Mouse (Mus musculus) lung, postnatal 10 days (tissue): ENCODE data around the gene Scml4.

Experiments used
- DNase-seq: peaks from one replicate; pipeline ENCODE4 v3.0.0; 2021

Gene Scml4

DNA sequence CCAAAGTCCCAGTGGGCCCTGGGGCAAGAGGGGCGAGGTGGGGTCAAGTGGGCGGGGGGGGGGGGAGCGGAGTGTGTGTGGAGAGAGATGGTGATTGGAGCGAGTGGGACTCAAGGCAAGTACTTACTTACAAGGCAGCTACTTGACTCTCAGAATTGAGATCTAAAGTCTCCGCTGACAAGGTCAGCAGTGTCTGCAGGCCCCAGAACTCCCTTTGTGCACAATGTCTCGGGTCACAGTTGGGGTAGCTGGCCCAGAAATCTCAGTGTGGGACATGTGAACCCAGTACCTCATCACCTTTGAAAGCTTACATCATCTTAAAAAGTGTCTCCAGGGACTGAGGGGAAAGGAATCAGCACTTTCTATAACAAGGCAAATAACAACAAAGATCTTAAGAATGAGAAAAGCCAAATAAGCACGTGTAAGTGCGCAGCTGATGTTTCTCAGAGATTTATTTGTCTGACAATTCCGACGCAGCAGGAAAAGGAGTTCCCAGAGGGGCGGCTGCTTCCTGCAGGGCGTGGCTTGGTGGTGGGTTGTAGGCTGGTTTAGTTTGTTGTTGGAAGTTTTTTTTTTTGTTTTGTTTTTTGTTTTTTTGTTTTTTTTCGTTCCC is 142.0 kb downstream of the Scml4 start:
- peak; percentile 72 for DNase-seq

DNA sequence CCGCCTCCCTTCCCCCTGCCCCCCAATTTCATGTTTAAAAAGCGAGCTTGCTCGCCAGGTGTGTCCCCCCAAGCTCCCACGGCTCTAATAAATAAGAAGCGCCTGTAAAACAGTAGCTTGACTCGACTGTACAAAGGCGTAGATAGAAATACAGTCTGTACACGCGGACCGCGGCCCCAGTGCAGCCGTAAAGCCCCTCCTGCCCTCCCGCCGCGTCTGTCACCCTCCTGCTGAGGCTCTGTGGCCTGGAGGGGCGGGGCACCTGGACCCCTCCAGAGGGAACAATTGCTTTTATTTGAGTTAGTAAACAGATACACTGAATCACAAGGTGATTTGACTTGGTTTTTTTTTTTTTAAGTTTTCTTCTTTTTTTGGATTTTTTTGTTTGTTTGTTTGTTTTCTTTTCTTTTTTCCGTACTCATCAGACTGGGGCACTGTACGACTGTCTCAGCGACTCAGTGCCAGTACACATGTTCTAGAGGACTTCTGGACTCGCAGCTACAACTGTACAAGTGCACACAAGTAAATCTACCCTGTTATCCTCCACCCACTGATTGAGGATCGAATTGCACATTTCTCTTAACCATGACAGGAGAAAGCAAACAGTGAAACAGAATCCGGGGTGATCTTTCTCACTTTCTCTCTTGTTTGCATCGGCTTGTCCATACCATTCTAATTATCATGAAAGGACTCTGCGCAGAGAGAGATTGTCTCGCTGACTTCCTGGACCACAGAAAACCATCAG is 142.7 kb downstream of the Scml4 start:
- no peak for DNase-seq

DNA sequence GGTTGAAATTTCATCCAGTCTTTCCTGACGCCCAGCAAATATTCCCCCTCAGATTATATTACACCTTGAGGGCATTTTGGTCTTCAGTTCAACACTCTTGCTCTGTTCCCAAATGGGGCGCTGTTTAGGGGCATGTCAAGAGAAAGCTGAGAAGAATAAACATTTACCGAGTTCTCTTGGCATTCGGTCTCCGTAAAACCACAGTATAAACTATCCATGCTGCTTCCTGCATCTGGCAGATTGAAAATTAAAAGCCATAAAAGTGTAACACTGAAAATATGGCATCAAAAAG is 143.2 kb downstream of the Scml4 start:
- DNase-seq, result no peak

DNA sequence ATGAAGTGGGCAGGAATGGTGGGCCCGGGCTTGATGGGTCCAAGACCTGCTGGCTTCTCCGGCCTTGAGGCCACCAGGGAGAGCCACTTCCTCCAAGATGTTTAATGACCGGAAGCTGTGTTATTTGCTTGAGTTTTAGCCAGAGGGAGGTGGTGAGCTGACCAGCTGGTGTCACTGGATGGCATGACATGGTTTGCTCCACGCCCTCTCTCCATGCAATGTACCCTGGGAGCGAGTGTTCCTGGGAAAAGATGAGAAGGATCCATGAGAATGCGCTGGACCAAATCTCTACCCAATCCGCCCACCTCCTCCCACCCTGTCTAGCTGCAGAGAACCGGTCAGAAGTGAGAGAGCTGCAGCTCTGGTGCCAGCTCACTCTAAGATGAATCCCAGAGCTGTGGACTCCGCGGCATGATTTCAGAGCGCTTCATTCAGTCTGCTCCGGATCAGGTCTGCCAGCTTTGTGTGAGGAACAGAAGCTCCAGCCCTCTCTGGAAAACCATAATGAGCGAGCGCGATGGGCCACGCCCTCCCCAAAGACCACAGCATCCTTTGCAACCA is 144.1 kb downstream of the Scml4 start:
- DNase-seq, result no peak

DNA sequence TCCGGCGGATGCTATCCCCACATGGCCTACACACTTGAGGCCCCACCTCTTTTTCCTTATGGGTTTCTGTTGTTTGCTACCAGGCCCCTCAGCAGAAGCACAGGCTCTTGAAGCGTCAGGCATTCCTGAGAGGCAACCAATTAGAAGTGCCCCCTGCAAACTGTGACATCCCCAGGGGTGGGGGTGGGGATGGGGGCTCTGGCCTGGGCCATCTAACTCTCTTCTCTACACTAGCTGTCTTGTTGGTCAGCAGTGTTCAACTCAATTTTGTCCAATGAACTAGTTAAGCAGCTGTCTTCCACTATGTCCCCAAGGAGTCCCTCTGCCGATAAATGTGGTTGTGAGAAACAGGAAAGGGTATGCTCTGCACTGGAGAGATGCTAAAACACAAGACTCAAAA is 144.9 kb downstream of the Scml4 start:
- no peak for DNase-seq

DNA sequence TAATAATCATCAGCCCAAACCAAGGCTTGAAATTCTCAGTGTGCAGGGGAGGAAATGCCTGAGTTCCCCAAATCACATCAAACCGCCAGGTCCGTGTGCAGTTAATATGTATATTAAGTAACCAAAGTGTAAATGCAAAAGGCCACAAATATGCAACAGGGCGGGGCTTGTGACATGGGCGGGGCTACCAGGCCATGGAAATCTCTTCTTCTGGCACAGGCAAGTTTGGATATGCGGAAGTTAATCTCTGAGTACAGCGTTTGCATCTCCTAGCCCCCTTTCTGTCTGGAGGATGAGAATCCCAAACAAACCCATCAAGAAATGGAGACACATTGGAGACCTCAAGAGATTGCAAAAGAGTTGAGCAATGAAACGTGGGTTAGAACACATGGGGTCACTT is 145.5 kb downstream of the Scml4 start:
- no peak for DNase-seq

DNA sequence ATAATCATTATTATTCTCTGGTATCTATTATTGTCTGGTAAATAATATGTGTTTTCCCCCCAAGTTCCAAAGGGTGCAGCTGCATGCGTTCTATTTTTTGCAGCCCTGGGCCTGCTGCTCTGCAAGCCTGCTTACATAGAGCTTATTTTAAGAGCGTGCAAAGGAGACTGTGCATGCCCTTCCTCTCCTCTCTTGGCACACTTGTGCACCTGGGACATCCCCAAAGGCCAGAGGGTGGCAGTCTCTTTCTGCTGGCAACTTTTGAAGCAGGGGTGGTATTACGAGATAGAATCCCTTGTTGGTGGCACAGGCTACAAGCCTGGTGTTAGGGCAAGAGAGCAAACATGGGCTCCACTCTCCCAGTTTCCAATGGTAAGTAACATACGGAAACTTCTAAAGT is 146.4 kb downstream of the Scml4 start:
- no peak for DNase-seq

DNA sequence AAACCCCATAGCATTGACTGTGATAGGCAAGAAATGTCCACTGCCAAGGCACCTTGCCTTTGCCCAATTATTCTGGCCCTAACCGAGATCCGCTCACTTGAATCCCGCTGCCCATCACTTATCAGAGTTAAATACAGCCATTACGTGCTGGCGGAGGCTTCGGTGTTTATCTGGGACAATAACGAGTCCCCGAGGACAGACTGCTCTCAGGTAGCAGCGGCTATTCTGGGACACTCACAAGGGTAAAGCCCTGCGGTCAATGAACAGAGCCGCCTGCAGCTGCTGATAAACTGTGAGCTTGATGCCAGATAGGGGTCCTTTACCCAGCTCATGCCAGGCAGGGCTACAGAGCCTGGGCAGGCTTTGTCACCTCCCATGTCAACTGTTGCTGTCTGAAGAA is 147.9 kb downstream of the Scml4 start:
- no peak for DNase-seq
